Mouse (Mus musculus) inflammation-experienced regulatory T-cells, adult 16 weeks (primary cell): Measurements from ENCODE around the gene Bcas3. TPM values are rescaled to one million over a fixed set of nuclear protein-coding genes. Genes with fewer than 3 reads are reported as not detected.

Experiments used
- polyA plus RNA-seq: library from polyadenylated mRNA; unstranded; fragments of 100-300 nt; shearing (Covaris generic); gene quantifications from one replicate; pipeline ENCODE4 v1.2.1, GENCODE M21; 2017

Gene Bcas3
- polyA plus RNA-seq, result 75.3 TPM

DNA sequence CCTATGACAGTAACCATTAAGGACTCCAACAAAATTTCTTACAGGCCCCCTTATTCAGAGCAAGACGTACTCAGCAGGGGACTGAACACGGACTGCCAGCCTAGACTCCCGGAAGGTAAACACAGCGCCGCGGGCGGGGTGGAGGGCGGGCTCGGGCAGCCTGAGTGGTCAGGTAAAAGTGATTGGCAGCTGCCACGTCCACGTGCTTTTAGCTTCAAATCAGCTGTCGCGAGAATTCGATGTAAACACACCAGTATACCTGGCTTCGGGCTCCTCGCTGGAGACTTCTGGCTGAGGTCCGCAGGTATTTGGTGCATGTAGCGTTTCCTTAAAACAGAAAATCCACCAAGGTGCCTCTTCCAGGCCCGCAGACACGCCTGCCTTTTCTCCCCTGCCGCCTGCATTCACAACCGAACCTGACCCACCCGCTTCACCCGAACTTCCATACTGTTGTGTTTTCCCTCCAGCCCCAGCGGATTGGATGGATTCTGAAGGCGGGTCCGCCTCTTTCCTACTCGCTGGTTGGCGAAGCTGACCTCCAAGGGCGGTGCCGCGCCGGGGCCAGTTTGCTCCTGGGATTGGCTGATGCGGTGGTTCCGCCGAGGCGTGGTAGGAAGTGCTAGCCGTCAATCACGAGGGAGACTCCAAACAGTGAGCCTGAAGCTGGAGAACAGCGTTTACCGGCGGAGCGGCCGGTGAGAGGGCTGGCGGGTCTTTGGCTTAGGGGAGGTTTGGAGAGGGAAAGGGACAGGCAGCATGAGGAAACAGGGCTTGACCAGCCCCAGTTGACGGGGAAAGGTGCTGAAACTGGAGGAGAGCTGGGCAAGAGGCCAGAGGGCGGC, at the start of gene Bcas3:
TSS of gene Bcas3 (plus strand) at position 629 of the 842 bp plus-strand sequence.

GRCm38 (mm10) chr11:85310713-85311574, 42.0 kb upstream of the Bcas3 start, which contains the start of gene Ppm1d:
TSS of gene Ppm1d (plus strand) at chr11:85311244.

DNA sequence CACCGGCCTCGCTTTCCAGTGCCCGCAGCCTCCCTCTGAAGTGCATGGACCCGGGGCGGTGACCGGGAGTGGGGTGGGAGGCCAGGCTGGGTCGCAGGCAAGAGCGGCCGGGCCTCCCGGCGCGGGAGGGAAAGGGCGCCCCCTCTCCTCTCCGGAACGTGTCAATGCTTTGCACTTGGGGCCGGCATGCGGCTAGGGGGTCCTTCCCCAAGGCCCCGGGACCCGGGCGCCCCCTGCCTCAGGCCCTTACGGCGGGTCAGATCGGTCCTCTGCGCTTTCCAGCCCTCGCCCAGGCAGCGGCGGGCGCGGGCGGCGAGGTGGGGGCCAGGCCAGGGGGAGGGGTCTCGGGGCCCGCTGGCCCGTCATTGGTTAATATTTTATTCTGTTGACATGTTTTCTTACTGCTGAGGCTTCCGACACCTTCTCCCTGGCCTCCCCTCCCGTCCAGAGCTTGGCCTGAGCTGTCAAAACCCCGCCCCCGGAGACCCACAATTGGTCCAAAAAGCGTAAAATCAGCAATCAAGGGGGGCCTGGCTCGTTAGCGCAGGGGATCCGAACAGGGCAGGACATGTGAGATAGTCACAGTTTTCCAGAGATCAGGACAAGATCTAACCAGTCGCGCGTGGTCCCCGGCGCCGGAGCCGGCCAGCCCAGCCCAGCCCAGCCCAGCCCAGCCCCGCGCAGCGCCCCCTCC, 479.4 kb downstream of the Bcas3 start, which contains the start of gene Tbx2:
TSS of gene Tbx2 (plus strand) at position 321 of the 694 bp plus-strand sequence.

GRCm38 (mm10) chr11:85850233-85850632, 497.3 kb downstream of the Bcas3 start, which contains the start of gene Gm11444:
TSS of gene Gm11444 (minus strand) at chr11:85850333.

Other genes starting within 250 kb of the Bcas3 start
- 15.8 TPM for gene Usp32, start 213.0 kb upstream of the Bcas3 start, polyA plus RNA-seq
- gene 1700125H20Rik, start 182.8 kb upstream of the Bcas3 start, polyA plus RNA-seq, result not detected
- gene Appbp2, start 118.0 kb upstream of the Bcas3 start, polyA plus RNA-seq, result 14.1 TPM
- 2.4 TPM for gene Ppm1d, start 41.9 kb upstream of the Bcas3 start, polyA plus RNA-seq